In the genomic region with DNA sequence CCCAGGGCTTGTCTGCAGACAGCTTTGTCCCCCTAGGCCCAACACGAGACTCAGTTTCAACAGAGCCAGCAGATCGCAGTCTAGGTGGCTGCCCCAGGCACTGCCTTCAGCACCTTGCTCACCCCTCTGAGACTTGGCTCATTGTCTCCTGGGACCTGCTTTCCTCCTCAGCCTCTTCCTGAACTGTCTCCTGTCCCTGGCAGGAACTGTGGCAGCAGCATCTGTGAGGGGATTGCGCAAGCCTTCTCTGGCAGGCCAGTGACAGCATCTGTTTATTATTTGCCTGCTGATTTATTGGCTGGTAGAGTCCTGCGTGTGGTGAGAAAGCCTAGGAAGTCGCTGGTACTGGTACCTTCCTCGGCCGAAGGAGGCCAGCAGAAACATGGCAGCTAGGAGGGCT, we compare ENCODE assay signal across 12 mouse cellular contexts.
DNase-seq lines count a peak whose midpoint lies in the region; ATAC-seq lines count a peak whose summit lies in the region.
"Had no signal": no experiment of that assay in that cellular context is flagged by ENCODE, and none has a peak within 500 bp of the region (broad histone marks: within the 10 kb centered on the region; RNA-seq: fewer than 3 reads in every experiment).

No protein-coding gene starts in this region.

- H3K4me2 ChIP-seq in lung, embryonic 16.5 days (ENCODE audit: low read depth, low read length) = no peak overlapping the region

- H3K4me3 ChIP-seq in lung, embryonic 16.5 days (ENCODE audit: low read length) = no peak overlapping the region
- H3K4me3 ChIP-seq: forebrain, embryonic 10.5 days had no signal

- H3K27ac ChIP-seq in lung, embryonic 16.5 days (ENCODE audit: low read length) = no peak overlapping the region
- H3K27ac ChIP-seq: forebrain, embryonic 10.5 days had no signal

- H3K36me3 ChIP-seq in lung, embryonic 16.5 days (ENCODE audit: control insufficient read depth, insufficient read depth, low read length) = no peaks in the 10 kb centered on the region
- H3K36me3 ChIP-seq: forebrain, embryonic 10.5 days had no signal

- H3K9ac ChIP-seq in lung, embryonic 16.5 days (ENCODE audit: low read length) = no peak overlapping the region

- peak; percentile 38; the same call in 1 of the 2 replicates for ATAC-seq in lung, embryonic 16.5 days (ENCODE audit: low read depth)

- no peaks in the 10 kb centered on the region for H3K27me3 ChIP-seq in lung, embryonic 16.5 days (ENCODE audit: control insufficient read depth, insufficient read depth, low read depth, low read length)

- 23% methylated on average over 7 of the region's 7 CpGs for WGBS in lung, embryonic 16.5 days

- peak; percentile 5 for DNase-seq in cerebellum, adult 9-10 months
- no peak for DNase-seq in cerebellum, postnatal 36 days
- DNase-seq in lung, postnatal 36 days = no peak
- DNase-seq in cerebellum, postnatal 14 days = peak; percentile 51 to 52
- peak; percentile 10 for DNase-seq in skeletal muscle tissue, adult 2 months (ENCODE audit: low read depth, low spot score)
- no peak for DNase-seq in kidney, postnatal 10 days
- no peak for DNase-seq in kidney, adult 9 months
- DNase-seq: heart, postnatal 4 days; right cerebral cortex, adult 18-20 months; thymus, postnatal 4 days had no signal

- no peaks in the 10 kb centered on the region for H3K9me3 ChIP-seq in lung, embryonic 16.5 days (ENCODE audit: control insufficient read depth, low read length)
- H3K9me3 ChIP-seq: forebrain, embryonic 10.5 days had no signal

- H3K4me1 ChIP-seq in lung, embryonic 16.5 days (replicated peaks; ENCODE audit: control insufficient read depth, insufficient read depth, low read length) = no peaks in the 10 kb centered on the region

Comparison
In these comparisons a context has a peak if more than half of its experiments do, and no peak if none do; other contexts are left out.
1. DNase-seq: peak in cerebellum, adult 9-10 months (single experiment), cerebellum, postnatal 14 days (2 of 2) and skeletal muscle tissue, adult 2 months (single experiment); none in cerebellum, postnatal 36 days (0 of 2), lung, postnatal 36 days (single experiment), kidney, postnatal 10 days (single experiment) and kidney, adult 9 months (single experiment).